In the genomic region with DNA sequence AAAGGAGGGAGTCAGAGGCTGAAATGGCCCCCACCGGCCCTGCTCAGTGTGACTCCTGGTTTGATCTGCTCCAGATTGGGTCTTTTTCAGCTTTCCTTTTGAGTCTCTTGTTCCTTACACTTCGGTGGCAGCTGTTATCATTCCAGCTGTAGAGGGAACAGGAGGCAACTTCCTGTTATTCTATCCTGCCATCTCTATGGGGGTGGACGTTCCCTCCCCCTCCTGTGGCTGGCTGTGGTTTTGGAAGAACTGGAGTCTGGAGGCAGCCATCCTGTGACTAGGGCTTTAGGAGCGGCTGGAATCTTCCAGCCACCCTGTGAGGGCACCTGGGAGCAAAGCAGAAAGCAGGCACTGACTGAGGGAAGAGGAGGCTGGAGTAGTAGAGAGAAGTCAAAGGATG, we compare ENCODE assay signal across 14 mouse cellular contexts. TPM values are rescaled to one million over a fixed set of nuclear protein-coding genes. Genes with fewer than 3 reads are reported as not detected.
A peak's percentile ranks its signal among the peaks of the same experiment; 100 is the strongest.
DNase-seq lines count a peak whose midpoint lies in the region; ATAC-seq and TF ChIP-seq lines count a peak whose summit lies in the region.
"Had no signal": no experiment of that assay in that cellular context is flagged by ENCODE, and none has a peak within 500 bp of the region (broad histone marks: within the 10 kb centered on the region; RNA-seq: fewer than 3 reads in every experiment).

No protein-coding gene starts in this region.

- H3K27me3 ChIP-seq in kidney, postnatal 0 days (ENCODE audit: insufficient read depth, low read length): no peaks in the 10 kb centered on the region
- no peaks in the 10 kb centered on the region for H3K27me3 ChIP-seq in liver, embryonic 11.5 days (replicated peaks; ENCODE audit: control insufficient read depth, insufficient read depth, low read length)

- no peak overlapping the region for H3K4me2 ChIP-seq in kidney, postnatal 0 days (ENCODE audit: low read length)
- no peak overlapping the region for H3K4me2 ChIP-seq in liver, embryonic 11.5 days

- H3K36me3 ChIP-seq in kidney, postnatal 0 days (ENCODE audit: insufficient read depth, low read length): no peaks in the 10 kb centered on the region
- H3K36me3 ChIP-seq in liver, embryonic 11.5 days (ENCODE audit: control insufficient read depth, insufficient read depth, low read length): no peaks in the 10 kb centered on the region

- H3K27ac ChIP-seq in kidney, postnatal 0 days: 0 out of 2 replicates have a peak overlapping the region, but pooled peaks have one; percentile 21
- H3K27ac ChIP-seq in liver, embryonic 11.5 days (ENCODE audit: low read depth, low read length): no peak overlapping the region
- H3K27ac ChIP-seq: heart, adult 2 months had no signal

- H3K4me1 ChIP-seq in kidney, postnatal 0 days (replicated peaks; ENCODE audit: insufficient read depth, low read length): peaks cover 3% of the 10 kb centered on the region
- peaks cover 9% of the 10 kb centered on the region; the same call in 1 of the 2 replicates for H3K4me1 ChIP-seq in liver, embryonic 11.5 days (replicated peaks; ENCODE audit: control insufficient read depth, insufficient read depth, low read length)

- peak; percentile 33 to 48 for DNase-seq in heart, adult 9 months (ENCODE audit: low spot score in 2 of 2)
- DNase-seq in heart, postnatal 10 days: no peak
- peak; percentile 98 for DNase-seq in 3T3-L1 (ENCODE audit: low read depth, low spot score)
- peak; percentile 34 for DNase-seq in embryo, embryonic 11 days
- DNase-seq in kidney, postnatal 0 days (ENCODE audit: low spot score): peak; percentile 77
- DNase-seq in liver, embryonic 11.5 days (ENCODE audit: low spot score): no peak
- DNase-seq in spleen, adult 18-20 months: no peak
- DNase-seq in adrenal gland, adult 18-20 months (ENCODE audit: low spot score in 2 of 2): no peak

- ATAC-seq in kidney, postnatal 0 days (replicated peaks; ENCODE audit: low FRiP score, low read depth): no peak
- ATAC-seq in liver, embryonic 11.5 days (replicated peaks; ENCODE audit: low FRiP score): no peak

- H3K9ac ChIP-seq in kidney, postnatal 0 days (ENCODE audit: low read depth, low read length): no peak overlapping the region
- H3K9ac ChIP-seq in liver, embryonic 11.5 days (ENCODE audit: low read depth, low read length): no peak overlapping the region

- 19% methylated on average over 4 of the region's 4 CpGs for WGBS in kidney, postnatal 0 days
- 31% methylated on average over 4 of the region's 4 CpGs for WGBS in liver, embryonic 11.5 days

- no peaks in the 10 kb centered on the region for H3K9me3 ChIP-seq in kidney, postnatal 0 days (replicated peaks; ENCODE audit: low read length)
- H3K9me3 ChIP-seq in liver, embryonic 11.5 days (ENCODE audit: control insufficient read depth, low read length): no peaks in the 10 kb centered on the region

- H3K4me3 ChIP-seq in kidney, postnatal 0 days (replicated peaks; ENCODE audit: low read depth, low read length): no peak overlapping the region
- no peak overlapping the region for H3K4me3 ChIP-seq in liver, embryonic 11.5 days (ENCODE audit: low read depth, low read length)
- H3K4me3 ChIP-seq: heart, adult 2 months had no signal

- TF ChIP-seq CTCF in kidney, postnatal 0 days (IDR thresholded peaks at IDR 0.05; ENCODE audit: low read depth): 0 out of 2 replicates have a peak, but pooled peaks have one; percentile 4

- intact Hi-C loops in heart, postnatal 10 days (cut with DNase I): loop anchor here (5.0 kb wide), 1 partner anchor 48 kb away; no protein-coding TSS in a partner anchor

RNA-seq across cellular contexts. Expression of gene Ppfibp1, which starts 3.4 kb away (rescaled TPM):
- total RNA-seq in heart, postnatal 10 days (2021): 100 to 1,000 TPM in 1 of 2 experiments, 10 to 100 TPM in 1; 78.5 to 106 TPM
- polyA plus RNA-seq in kidney, postnatal 0 days (2015; fragmentation: Nextera tagmentation; extraction: Ambion mirVana): 55.9 and 60.2 TPM in 2 replicates
- polyA plus RNA-seq in liver, embryonic 11.5 days (2014; fragmentation: Nextera tagmentation; extraction: Ambion mirVana): 31.1 and 33.1 TPM in 2 replicates
- total RNA-seq in adrenal gland, adult 18-20 months (2021): 10 to 100 TPM; 72.0 to 88.3 TPM

RNA-seq across cellular contexts. Expression of gene Smco2, which starts 34.9 kb away (rescaled TPM):
- under 1 TPM; 0.40 to 0.62 TPM for total RNA-seq in heart, postnatal 10 days (2021)
- polyA plus RNA-seq in kidney, postnatal 0 days (2015; fragmentation: Nextera tagmentation; extraction: Ambion mirVana): not detected in 2 replicates
- not detected in 2 replicates for polyA plus RNA-seq in liver, embryonic 11.5 days (2014; fragmentation: Nextera tagmentation; extraction: Ambion mirVana)
- total RNA-seq in adrenal gland, adult 18-20 months (2021): not detected
- total RNA-seq: common myeloid progenitor, adult 5-6 weeks; layer of hippocampus, postnatal 14 days had no signal
- polyA plus RNA-seq: lung, embryonic 16.5 days; neural tube, embryonic 14.5 days; stomach, embryonic 16.5 days had no signal

Comparison
In these comparisons a context has a peak if more than half of its experiments do, and no peak if none do; other contexts are left out.
1. DNase-seq: peak in heart, adult 9 months (2 of 2), 3T3-L1 (single experiment), embryo, embryonic 11 days (single experiment) and kidney, postnatal 0 days (single experiment); none in heart, postnatal 10 days (0 of 2), liver, embryonic 11.5 days (single experiment), spleen, adult 18-20 months (0 of 2) and adrenal gland, adult 18-20 months (0 of 2).